Mouse (Mus musculus) testis, postnatal 10 days (tissue): Measurements from ENCODE around the gene Polr2g.
"Not testable (repeated sequence)": the region's sequence is repeated elsewhere in the genome, so short reads cannot be mapped to it uniquely, and the experiment has no call there.

Experiments used
- DNase-seq: peaks from one replicate; pipeline ENCODE4 v3.0.0; 2021; ENCODE audit warnings: low spot score

Gene Polr2g

DNA sequence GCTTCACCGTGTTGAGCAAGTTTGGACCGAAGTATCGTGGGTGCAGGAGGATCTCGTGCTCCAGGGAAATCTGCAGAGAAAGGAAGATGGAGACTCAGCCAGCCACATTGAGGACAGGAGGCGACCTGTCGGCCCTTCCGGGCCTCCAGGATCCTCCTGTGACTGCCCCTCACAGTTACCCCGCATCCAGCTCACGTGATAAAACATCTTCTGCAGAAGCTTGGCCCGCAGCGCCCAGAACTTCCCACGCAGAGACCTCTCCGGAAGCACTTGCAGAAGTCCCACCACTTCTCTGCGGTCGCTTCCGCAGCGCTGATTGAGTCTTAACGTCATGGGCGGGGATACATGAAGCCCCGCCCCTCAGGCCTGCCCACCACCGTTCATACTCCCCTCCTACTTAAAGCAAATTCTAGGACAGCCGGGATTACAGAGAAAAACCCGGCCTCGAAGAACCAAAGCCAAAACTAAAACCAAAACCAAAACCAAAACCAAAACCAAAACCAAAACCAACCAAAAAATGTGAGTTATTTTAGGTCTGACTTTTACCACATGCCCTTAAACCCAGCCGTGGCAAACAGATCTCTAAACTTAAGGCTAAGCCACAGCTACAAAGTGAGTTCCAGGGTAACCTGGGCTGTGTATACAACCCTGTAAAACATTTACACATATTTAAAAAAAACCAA, at the start of gene Polr2g:
TSS of gene Polr2g (minus strand) at position 314 of the 683 bp plus-strand sequence.
- peak; percentile 92 for DNase-seq

DNA sequence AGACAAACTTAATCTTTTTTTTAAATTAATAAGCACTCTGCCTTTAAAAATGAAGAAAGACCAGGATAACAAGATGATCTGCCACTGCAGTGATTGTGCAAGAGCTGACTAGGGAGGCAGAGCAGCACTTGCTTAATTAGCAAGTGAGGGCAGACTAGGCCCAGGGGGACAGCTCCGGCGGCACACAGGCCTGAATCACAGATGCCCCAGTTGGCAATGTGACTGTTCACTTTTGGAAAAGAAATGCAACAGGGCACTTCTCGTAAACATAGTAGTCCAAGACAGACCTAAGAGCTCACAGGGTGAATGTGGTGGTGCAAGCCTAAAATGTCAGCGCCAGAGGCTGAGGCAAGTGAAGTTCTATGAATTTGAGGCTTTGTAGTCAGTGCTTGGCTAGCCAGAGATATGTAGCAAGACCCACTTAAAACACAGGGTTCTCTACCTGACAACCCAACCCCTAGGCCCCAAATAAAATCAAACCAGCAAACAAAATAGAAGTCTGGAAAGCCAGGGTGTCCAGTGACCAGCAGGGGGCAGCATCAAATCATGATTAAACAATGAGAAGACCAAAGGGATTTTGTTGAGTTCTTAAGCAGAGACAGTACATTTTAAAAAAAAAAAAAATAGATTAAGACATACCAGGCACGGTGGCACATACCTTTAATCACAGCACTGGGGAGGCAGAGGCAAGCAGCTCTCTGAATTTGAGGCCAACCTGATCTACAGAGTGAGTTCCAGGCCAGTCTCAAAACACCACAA, 46.2 kb upstream of the Polr2g start:
- DNase-seq = peak; percentile 93

DNA sequence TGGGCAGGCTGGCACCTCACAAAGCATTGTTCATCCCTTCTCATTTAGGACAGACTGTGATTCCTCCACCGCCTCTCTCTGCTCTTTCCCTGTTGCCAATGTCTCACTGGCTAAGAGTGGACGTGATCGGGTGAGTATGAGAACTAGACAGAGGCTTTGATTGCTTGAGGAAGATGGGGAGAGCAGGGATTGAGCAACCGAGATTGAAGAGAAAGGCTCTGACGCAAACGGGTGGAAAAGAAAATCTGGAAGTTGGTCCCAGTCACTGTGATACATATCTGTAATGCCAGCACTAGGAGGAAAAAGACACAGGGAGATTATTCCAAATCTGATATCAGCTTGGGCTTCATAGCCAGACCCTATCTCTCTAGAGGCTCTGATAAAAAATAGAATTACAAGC, 44.6 kb upstream of the Polr2g start:
- no peak for DNase-seq

DNA sequence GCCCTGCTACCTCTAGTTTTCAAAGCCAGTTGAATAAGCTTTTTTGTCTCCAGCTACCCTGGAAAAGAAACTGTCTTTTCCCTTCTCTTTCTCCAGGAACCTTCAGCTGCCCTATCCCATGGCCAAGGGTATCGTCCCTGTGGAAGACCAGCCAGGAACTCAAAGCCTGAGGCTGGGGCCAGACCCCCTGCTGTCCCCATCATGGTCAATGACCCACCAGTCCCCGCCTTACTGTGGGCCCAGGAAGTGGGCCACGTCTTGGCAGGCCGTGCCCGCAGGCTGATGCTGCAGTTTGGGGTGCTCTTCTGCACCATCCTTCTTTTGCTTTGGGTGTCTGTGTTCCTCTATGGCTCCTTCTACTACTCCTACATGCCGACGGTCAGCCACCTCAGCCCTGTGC, 42.6 kb upstream of the Polr2g start:
- no peak for DNase-seq

DNA sequence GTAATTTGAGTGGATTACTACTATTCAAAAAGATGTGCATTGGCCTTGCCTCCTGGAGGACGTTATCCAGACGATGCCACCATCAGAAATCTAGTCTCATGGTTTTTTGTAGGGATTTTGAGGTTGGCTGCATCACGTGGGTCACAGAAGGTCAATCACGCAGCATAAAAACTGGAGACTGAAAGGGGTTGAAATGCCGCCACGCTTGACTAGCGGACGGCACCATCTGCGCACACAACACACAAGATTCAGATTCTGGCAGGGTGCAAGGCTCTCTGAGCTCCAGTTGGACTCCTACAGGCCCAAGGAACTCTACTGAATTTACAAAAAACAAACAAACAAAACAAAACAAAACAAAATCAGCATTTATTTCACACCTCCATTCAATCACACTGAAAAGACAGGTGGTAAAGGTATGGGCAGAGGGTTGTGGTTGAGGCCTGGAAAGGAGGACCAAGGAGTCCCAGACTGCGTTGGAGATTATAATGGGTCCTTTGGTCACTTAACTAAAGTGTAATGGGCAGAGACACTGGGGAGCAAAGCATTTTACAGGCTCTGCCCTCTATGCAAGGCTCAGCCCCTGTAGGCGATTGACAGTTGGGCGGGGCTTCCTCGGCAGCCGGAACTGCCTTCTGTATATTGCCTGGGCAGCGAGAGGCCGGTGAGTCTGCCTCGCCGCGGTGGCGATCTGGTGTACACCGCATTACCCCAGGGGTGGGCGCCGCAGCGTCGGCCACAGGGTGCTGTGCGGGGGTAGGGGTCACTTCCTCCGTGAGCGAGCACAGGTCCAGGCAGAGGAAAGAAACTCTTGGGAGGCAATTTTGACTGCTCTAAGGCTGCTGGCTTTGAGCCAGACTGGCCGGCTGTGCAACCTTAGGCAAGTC, 41.8 kb upstream of the Polr2g start:
- DNase-seq = peak; percentile 78

DNA sequence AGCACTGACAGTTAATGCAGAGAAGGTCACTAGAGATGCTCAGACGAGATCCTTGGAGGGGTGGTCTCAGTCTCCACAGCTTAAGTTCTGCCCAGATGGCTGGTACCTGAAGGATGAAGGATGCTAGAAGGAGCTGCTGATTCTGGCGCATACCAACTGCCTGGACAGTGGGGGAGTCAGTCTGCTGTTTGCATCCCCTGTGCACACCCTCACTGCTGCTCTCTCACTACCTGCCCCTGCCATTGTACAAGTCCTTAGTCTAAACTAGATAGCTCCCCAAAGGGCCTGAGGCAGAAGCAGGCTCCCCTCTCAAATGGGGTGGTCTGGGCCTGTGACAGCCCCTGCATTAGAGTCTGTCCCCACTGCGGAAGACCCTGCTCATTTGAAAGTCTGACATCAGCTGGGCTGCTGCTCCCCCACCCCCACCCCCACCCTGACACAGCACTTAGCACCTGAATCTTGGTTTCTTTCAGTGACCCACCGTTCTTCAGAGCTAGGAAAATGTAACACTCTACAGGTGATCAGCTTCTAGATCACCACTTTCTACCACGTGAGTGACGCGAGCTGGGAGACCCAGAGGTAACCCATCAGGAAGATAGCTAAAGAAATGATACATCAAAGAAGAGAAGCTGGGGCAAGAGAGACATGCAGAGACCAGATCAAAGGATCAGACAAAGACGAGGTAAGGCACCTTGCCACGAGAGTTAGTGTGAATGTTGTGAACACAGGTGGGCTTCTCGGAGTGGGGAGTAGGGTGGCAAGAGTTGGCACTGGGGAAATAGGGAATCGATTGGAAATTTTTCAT, 40.9 kb upstream of the Polr2g start, which contains the start of gene Gng3:
TSS of gene Gng3 (minus strand) at position 92 of the 805 bp plus-strand sequence.
- no peak for DNase-seq

DNA sequence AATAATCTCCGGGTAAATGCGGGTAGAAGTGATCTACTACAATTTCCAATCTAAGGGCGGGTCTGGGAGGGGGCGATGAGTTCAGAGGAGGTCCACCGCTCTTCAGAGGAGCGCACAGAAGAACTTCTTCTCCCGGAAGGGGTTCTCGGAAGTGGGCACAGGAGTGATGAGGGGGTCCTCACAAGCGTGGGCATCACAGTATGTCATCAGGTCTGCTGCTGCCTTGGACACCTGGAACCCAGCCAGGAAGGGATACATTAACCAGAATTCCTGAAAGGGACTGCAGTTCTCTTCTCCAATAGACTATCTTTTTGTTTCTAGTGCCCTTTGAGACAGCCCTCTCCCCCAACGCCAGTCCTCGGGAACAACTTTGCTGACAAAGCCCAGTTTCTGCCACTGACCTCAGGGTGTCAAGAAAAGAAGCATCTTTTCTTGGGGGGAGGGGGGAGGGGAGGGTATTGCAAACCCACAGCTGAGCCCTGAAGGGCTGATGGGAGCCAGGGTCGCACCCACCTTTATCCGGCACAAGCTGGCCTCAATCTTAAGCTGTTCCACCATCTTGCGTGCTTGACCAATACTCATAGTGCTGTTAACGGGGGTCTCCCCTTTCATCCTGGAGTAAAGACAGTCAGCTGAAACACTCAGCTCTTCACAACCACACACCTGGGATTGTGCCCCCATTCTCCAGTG, 39.8 kb upstream of the Polr2g start:
- peak; percentile 77 for DNase-seq

DNA sequence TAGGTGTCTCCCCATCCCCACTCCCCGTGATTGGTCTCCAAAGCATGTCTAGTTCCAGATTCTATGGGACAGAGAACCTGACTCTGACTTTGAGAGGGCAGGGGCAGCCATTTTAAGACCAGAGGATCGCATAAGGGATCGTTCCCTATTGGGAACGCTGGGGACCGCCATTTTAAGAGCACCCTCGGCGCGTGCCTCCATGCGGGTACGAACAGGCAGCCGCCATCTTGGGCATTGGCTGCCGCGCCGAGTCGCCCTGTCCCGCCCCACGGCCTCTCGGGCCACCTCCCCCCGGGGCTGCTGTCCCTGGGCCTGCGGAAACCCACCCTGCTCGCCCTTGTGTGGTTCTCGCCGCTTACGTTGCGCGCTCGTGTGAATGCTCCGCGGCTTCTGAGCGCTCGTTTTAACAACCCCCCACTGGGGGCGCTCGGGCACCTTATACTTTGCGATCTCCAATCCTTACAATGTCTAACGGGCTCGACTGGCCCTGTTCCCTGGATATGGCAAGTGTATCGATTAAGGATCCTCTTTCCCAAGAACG, 38.9 kb upstream of the Polr2g start, which contains the start of gene Bscl2:
TSS of gene Bscl2 (plus strand) at position 217 of the 541 bp plus-strand sequence.
- peak; percentile 88 for DNase-seq

DNA sequence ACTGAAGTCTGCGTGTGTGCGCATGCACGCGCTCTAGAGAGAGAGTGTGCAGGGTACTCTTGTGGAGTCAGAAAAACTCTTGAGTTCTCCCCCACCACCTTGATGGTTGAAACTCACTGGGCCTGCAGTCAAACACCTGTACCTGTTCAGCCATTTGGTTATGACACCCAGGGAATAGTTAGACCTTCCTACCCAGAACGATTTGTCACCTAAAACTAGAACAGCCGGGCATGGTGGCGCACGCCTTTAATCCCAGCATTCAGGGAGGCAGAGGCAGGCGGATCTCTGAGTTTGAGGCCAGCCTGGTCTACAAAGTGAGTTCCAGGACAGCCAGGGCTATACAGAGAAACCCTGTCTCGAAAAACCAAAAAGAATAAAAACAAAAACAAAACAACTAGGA, 38.0 kb upstream of the Polr2g start:
- DNase-seq = not testable (repeated sequence)

DNA sequence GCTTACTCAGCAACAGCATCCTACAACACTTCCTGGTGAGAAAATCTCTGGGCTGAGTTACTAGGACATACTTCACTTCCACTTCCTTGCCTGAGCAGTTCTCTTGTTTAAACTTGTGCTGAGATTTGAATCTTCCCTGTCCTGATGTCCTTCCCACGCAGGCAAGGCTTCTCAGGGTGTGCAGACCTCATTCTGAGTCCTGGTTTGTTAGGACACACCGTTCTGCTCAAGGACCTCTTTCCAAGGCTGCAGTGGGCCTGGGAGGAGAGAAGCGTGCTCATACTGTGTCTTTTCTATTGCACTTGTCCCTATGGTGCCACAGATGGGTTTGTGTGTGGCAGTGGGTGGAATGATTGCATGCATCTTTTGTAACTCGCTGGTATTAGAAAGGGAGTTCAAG, 34.6 kb upstream of the Polr2g start:
- no peak for DNase-seq

DNA sequence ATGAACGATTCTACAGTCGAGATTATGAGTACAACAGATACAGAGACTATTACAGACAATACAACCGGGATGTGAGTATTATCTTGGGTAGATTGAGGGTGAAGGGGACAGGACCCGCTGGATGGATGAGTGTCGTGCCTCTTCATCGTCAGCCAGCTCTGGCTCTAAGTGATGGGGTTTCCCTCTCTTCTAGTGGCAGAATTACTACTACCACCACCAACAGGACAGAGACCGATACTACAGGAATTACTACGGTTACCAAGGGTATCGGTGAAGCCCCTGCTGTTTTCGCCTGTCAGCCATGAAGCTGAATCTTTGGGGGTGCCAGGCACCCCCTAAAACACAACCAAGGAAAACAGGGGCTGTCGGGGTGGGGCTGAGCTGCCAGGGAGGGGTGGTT, 32.9 kb upstream of the Polr2g start:
- DNase-seq = no peak

DNA sequence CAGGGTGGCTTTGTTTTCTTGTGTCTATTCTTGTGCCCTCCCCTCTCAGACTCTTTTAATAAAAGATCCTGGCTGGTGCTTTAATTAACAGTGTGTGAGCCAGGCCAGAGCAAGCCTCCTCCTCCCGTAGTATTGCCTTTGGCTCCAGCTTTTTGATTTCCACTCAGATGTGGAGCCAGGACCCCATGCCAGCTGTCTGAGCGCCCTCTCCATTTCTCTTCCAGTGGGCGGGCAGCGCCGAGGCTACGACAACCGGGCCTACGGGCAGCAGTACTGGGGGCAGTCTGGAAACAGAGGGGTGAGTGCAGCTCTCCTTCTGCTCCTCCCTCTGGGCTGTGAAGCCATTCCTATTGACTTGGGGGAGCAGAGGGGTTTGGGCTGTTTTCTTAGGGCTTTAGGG, 32.3 kb upstream of the Polr2g start:
- DNase-seq = no peak

DNA sequence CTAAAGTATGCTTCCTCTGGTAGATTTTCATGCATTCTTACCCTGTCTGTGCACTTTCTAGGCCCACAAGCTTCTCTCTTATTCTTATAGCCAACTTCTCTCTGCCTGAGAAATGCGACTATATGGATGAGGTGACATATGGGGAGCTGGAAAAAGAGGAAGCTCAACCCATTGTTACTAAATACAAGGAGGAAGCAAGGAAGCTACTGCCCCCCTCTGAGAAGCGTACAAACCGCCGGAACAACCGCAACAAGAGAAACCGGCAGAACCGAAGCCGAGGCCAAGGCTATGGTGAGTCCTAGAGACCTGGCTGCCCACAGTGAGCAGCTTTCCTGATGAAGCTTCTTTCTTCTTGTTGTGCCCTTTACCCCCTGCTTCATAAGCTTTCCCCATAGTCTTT, 31.3 kb upstream of the Polr2g start, which contains the start of gene AC129217.1:
TSS of gene AC129217.1 (plus strand) at position 114 of the 400 bp plus-strand sequence.
- DNase-seq = no peak

DNA sequence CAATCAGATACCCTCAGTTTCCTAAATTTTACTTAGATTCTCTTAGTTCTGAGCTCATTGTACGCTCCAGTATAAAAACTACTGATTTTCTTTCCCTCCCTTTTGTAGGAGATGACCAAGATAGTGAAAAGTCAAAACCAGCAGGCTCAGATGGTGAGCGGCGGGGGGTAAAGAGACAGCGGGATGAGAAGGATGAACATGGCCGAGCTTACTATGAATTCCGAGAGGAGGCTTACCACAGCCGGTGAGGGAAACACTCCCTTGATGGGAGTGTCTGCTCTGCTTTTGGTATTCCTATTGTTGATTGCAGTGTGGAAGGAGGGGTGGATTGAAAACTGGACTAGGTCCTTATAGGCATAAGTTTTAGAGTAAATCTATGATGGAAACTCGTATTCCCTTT, 24.3 kb upstream of the Polr2g start:
- DNase-seq = no peak

DNA sequence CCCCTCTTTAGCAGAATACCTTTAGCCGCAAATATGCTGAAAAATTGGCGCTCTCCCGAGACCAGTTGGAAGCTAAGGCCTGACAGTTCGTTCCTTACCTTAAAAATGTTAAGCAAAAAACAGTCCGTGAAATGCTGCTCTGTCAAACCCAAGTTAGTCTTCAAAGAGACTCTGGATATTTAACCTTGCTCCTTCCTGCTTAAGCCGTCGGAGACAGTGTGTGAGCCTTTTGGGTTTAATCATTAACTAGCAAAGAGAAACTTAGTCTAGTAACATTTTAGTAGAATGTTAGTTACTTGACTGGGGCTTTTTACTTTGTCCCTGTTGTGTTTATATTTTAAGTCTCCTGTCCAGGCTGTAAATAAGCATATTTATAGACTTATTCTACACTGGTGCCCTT, 22.8 kb upstream of the Polr2g start:
- DNase-seq = no peak

DNA sequence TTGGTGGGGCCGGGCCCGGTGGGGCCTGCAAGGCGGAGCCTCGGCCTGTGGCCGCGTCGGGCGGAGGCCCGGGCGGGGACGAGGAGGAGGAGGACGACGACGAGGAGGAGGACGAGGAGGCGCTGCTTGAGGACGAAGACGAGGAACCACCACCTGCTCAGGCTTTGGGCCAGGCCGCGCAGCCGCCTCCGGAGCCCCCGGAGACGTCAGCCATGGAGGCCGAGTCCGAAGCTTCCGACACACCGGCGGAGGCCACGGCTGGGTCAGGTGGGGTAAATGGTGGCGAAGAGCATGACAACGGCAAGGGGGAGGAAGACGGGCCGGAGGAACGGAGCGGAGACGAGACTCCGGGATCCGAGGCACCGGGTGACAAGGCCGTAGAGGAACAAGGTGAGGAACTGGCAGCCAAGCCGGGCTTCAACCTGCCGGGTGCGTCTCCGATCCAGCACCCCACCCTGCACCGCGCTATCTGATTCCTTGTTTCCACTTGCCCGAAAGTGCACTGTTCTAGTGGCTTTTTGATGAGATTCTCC, 22.1 kb upstream of the Polr2g start:
- DNase-seq = peak; percentile 66

DNA sequence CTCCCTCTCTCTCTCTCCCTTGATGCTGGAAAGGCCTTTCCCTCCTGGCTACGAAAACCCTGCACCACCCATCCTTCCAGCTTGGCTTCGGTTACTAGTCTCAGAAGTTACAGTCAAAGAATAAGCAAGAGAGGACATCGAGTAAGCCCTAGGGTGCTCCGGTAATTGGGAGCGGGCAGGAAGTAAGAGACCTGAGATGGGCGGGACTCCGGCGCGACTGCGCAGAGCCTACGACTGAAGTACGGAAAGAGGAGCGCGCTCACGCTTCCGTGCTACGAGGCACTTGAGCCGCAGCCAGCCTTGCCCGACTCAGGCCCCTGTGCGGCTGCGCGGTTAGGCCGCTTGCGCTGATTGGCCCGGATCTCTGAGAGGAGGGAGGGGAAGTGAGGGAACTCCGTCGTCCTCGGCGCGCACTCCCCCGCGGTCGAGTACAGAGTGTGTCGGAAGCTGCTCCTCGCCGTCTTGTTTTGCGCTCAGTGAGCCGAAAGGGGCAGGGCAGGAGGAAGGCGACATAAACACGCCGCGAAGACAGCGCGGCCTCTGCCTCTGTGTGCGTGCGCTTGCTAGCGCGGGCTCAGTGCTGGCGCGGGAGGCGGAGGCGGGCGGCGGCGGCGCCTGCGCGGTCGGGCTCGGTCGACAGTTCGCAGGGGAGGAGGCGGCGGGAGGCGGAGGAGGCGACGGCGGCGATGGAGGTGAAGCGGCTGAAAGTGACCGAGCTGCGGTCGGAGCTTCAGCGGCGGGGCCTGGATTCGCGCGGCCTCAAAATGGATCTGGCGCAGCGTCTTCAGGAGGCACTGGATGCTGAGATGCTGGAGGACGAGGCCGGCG, 21.4 kb upstream of the Polr2g start, which contains the start of gene Hnrnpul2:
TSS of gene Hnrnpul2 (plus strand) at position 415 of the 828 bp plus-strand sequence.
- peak; percentile 97 for DNase-seq

DNA sequence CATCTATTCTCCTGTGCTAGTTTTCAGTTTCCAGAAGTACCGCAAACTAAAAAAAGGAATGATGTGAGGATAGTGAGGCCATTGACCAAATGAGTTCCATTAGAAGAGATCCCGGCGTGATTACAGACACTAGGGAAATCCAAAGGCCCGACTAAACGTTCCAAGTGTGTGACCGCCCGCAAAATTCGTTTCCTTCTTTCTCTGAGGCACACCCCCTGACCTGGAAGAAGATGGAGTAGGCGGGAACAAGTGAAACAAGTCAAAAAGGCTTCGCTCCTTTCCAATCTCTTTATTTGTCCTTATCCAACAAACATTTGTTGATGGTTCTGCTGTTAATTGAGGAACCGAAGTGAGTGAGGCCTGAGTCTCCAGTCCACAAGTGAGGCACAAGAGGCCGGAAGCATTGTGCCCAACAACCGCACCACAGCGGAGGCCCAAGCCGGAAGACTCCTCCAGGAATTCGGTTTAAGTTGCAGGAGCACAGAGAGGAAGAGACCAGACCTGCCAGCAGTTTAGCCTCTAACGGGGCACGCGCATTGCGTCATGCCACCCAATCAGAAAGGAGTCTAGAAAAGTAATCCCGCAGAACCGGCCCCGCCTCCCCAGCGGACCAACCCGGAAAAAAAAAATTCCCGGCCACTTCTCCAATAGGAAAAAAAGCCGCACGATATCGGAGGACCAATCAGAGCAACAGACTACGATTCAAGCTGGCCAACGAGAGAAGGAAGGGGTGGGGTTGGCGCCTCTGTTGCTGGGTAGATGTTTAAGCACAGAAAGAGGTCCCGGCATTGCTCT, 20.6 kb upstream of the Polr2g start, which contains the start of gene Ttc9c:
TSS of gene Ttc9c (minus strand) at position 533 of the 795 bp plus-strand sequence.
- DNase-seq = peak; percentile 96
